Comparison of ENCODE assay signal across 25 mouse cellular contexts in the genomic region with DNA sequence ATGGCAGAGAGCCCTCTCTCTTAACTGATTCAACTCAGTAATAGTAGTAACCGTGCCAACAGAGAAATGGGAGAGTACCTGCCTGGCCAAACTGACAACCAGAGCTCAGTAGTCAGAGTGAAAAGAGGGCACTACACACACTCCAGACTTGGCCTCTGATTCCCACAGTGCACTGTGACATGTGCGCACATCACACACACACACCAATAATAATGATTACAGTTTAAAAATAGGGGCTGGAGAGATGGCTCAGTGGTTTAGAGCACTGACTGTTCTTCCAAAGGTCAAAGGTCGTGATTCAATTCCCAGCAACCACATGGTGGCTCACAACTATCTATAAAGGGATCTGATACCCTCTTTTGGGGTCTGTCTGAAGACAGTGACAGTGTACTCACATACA. TPM values are rescaled to one million over a fixed set of nuclear protein-coding genes. Genes with fewer than 3 reads are reported as not detected.
DNase-seq lines count a peak whose midpoint lies in the region; ATAC-seq and TF ChIP-seq lines count a peak whose summit lies in the region.
"Had no signal": no experiment of that assay in that cellular context is flagged by ENCODE, and none has a peak within 500 bp of the region (broad histone marks: within the 10 kb centered on the region; RNA-seq: fewer than 3 reads in every experiment).

No protein-coding gene starts in this region.

- ATAC-seq in heart, embryonic 13.5 days (ENCODE audit: extremely low read depth, insufficient number of reproducible peaks, low FRiP score, low TSS enrichment): no peak
- 0 out of 2 replicates have a peak, but pooled peaks have one; percentile 22 for ATAC-seq in liver, embryonic 13.5 days (ENCODE audit: low read depth)
- peak; percentile 58 for ATAC-seq in liver, postnatal 0 days
- ATAC-seq: forebrain, embryonic 13.5 days; intestine, embryonic 16.5 days had no signal

- no peaks in the 10 kb centered on the region for H3K27me3 ChIP-seq in heart, embryonic 13.5 days (replicated peaks)
- H3K27me3 ChIP-seq in liver, embryonic 13.5 days: no peaks in the 10 kb centered on the region
- no peaks in the 10 kb centered on the region for H3K27me3 ChIP-seq in liver, postnatal 0 days (ENCODE audit: insufficient read depth, low read length)
- H3K27me3 ChIP-seq: embryonic facial prominence, embryonic 15.5 days; forebrain, embryonic 13.5 days; hindbrain, embryonic 13.5 days; limb, embryonic 13.5 days; neural tube, embryonic 15.5 days had no signal

- TF ChIP-seq CTCF in liver, postnatal 0 days (IDR thresholded peaks at IDR 0.05; ENCODE audit: low read depth): no peak

- H3K4me2 ChIP-seq in heart, embryonic 13.5 days: no peak overlapping the region
- H3K4me2 ChIP-seq in liver, embryonic 13.5 days: no peak overlapping the region
- no peak overlapping the region for H3K4me2 ChIP-seq in liver, postnatal 0 days (ENCODE audit: low read depth, low read length)
- H3K4me2 ChIP-seq: embryonic facial prominence, embryonic 15.5 days; forebrain, embryonic 13.5 days; hindbrain, embryonic 13.5 days; limb, embryonic 13.5 days; lung, embryonic 14.5 days; neural tube, embryonic 15.5 days had no signal

- H3K4me3 ChIP-seq in heart, embryonic 13.5 days: no peak overlapping the region
- H3K4me3 ChIP-seq in liver, embryonic 13.5 days (replicated peaks): no peak overlapping the region
- H3K4me3 ChIP-seq in liver, postnatal 0 days (ENCODE audit: low read depth, low read length): no peak overlapping the region
- H3K4me3 ChIP-seq: embryonic facial prominence, embryonic 10.5 days; embryonic facial prominence, embryonic 15.5 days; forebrain, embryonic 13.5 days; hindbrain, embryonic 13.5 days; limb, embryonic 13.5 days; neural tube, embryonic 15.5 days had no signal

- peak overlapping the region; percentile 46 for H3K27ac ChIP-seq in heart, embryonic 13.5 days (replicated peaks)
- H3K27ac ChIP-seq in liver, embryonic 13.5 days: no peak overlapping the region
- H3K27ac ChIP-seq in liver, postnatal 0 days (ENCODE audit: low read depth): peak overlapping the region; percentile 67
- H3K27ac ChIP-seq: embryonic facial prominence, embryonic 10.5 days; embryonic facial prominence, embryonic 15.5 days; forebrain, embryonic 13.5 days; hindbrain, embryonic 13.5 days; limb, embryonic 13.5 days; neural tube, embryonic 15.5 days had no signal

- H3K36me3 ChIP-seq in heart, embryonic 13.5 days: peaks cover 3% of the 10 kb centered on the region
- peaks cover 2% of the 10 kb centered on the region for H3K36me3 ChIP-seq in liver, embryonic 13.5 days
- H3K36me3 ChIP-seq in liver, postnatal 0 days (replicated peaks; ENCODE audit: insufficient read depth, low read length): 0 out of 2 replicates have a peak, but pooled peaks cover under 1% of the 10 kb centered on the region
- H3K36me3 ChIP-seq: neural tube, embryonic 15.5 days had no signal

- no peak for TF ChIP-seq EP300 in liver, postnatal 0 days (IDR thresholded peaks at IDR 0.05; ENCODE audit: low read depth)

- no peaks in the 10 kb centered on the region for H3K9me3 ChIP-seq in heart, embryonic 13.5 days
- no peaks in the 10 kb centered on the region for H3K9me3 ChIP-seq in liver, embryonic 13.5 days (replicated peaks)
- no peaks in the 10 kb centered on the region for H3K9me3 ChIP-seq in liver, postnatal 0 days (ENCODE audit: low read length)
- H3K9me3 ChIP-seq: embryonic facial prominence, embryonic 10.5 days; embryonic facial prominence, embryonic 15.5 days; forebrain, embryonic 13.5 days; G1E; hindbrain, embryonic 13.5 days; limb, embryonic 13.5 days; neural tube, embryonic 15.5 days had no signal

- H3K9ac ChIP-seq in heart, embryonic 13.5 days: no peak overlapping the region
- no peak overlapping the region for H3K9ac ChIP-seq in liver, embryonic 13.5 days
- no peak overlapping the region for H3K9ac ChIP-seq in liver, postnatal 0 days (replicated peaks)
- H3K9ac ChIP-seq: embryonic facial prominence, embryonic 15.5 days; forebrain, embryonic 13.5 days; hindbrain, embryonic 13.5 days; limb, embryonic 13.5 days; lung, embryonic 14.5 days; neural tube, embryonic 15.5 days had no signal

- 67% methylated on average over 3 of the region's 3 CpGs for WGBS in heart, embryonic 13.5 days
- WGBS in liver, embryonic 13.5 days (ENCODE audit: insufficient replicate concordance): 80% methylated on average over 3 of the region's 3 CpGs
- 75% methylated on average over 3 of the region's 3 CpGs for WGBS in liver, postnatal 0 days (ENCODE audit: insufficient replicate concordance)

- peaks cover 66% of the 10 kb centered on the region for H3K4me1 ChIP-seq in heart, embryonic 13.5 days
- peaks cover 81% of the 10 kb centered on the region for H3K4me1 ChIP-seq in liver, embryonic 13.5 days (replicated peaks)
- H3K4me1 ChIP-seq in liver, postnatal 0 days (ENCODE audit: insufficient read depth): peaks cover 30% of the 10 kb centered on the region
- H3K4me1 ChIP-seq: embryonic facial prominence, embryonic 15.5 days had no signal

- peak; percentile 88 for DNase-seq in heart, adult 11 months
- DNase-seq in heart, adult 9 months (ENCODE audit: low spot score in 2 of 2): no peak
- DNase-seq in heart, postnatal 25 days (ENCODE audit: low spot score): no peak
- no peak for DNase-seq in liver, embryonic 13.5 days
- no peak for DNase-seq in liver
- DNase-seq in liver, postnatal 0 days: no peak
- no peak for DNase-seq in thymus, postnatal 14 days
- DNase-seq: cerebellum, adult 8-10 months; cerebellum, postnatal 25 days; gastrocnemius, postnatal 14 days; kidney, postnatal 4 days; lung, embryonic 14.5 days; lung, postnatal 14 days; midbrain, embryonic 14.5 days; retina, postnatal 1 day; right cerebral cortex, postnatal 14 days had no signal

- intact Hi-C loops in heart, postnatal 25 days (cut with DNase I): no loop called here

RNA-seq across cellular contexts. Expression of a gene that starts 27.4 kb away (rescaled TPM):
- polyA plus RNA-seq in heart, embryonic 13.5 days (2015; fragmentation: Nextera tagmentation; extraction: Ambion mirVana): 41.2 and 43.0 TPM in 2 replicates
- 1 to 10 TPM; 4.6 to 6.7 TPM for total RNA-seq in heart, postnatal 25 days (2021)
- polyA plus RNA-seq in liver, embryonic 13.5 days (2015; fragmentation: Nextera tagmentation; extraction: Ambion mirVana): 28.0 and 34.6 TPM in 2 replicates
- polyA plus RNA-seq in liver, postnatal 0 days (2015; fragmentation: Nextera tagmentation; extraction: Ambion mirVana): 15.3 and 18.9 TPM in 2 replicates

RNA-seq across cellular contexts. Expression of a gene that starts 38.5 kb away (rescaled TPM):
- 12.7 and 13.2 TPM in 2 replicates for polyA plus RNA-seq in heart, embryonic 13.5 days (2015; fragmentation: Nextera tagmentation; extraction: Ambion mirVana)
- 1 to 10 TPM; 2.5 to 2.6 TPM for total RNA-seq in heart, postnatal 25 days (2021)
- 8.9 and 9.2 TPM in 2 replicates for polyA plus RNA-seq in liver, embryonic 13.5 days (2015; fragmentation: Nextera tagmentation; extraction: Ambion mirVana)
- 4.9 and 5.4 TPM in 2 replicates for polyA plus RNA-seq in liver, postnatal 0 days (2015; fragmentation: Nextera tagmentation; extraction: Ambion mirVana)

RNA-seq across cellular contexts. Expression of a gene that starts 38.5 kb away (rescaled TPM):
- polyA plus RNA-seq in heart, embryonic 13.5 days (2015; fragmentation: Nextera tagmentation; extraction: Ambion mirVana): 14.3 and 14.7 TPM in 2 replicates
- 1 to 10 TPM; 5.5 to 7.2 TPM for total RNA-seq in heart, postnatal 25 days (2021)
- 50.3 and 54.3 TPM in 2 replicates for polyA plus RNA-seq in liver, embryonic 13.5 days (2015; fragmentation: Nextera tagmentation; extraction: Ambion mirVana)
- 38.2 and 40.3 TPM in 2 replicates for polyA plus RNA-seq in liver, postnatal 0 days (2015; fragmentation: Nextera tagmentation; extraction: Ambion mirVana)

RNA-seq across cellular contexts. Expression of a gene that starts 43.6 kb away (rescaled TPM):
- 16.5 and 17.7 TPM in 2 replicates for polyA plus RNA-seq in heart, embryonic 13.5 days (2015; fragmentation: Nextera tagmentation; extraction: Ambion mirVana)
- 10 to 100 TPM; 10.8 to 12.3 TPM for total RNA-seq in heart, postnatal 25 days (2021)
- 3.7 and 5.5 TPM in 2 replicates for polyA plus RNA-seq in liver, embryonic 13.5 days (2015; fragmentation: Nextera tagmentation; extraction: Ambion mirVana)
- polyA plus RNA-seq in liver, postnatal 0 days (2015; fragmentation: Nextera tagmentation; extraction: Ambion mirVana): 5.9 and 7.5 TPM in 2 replicates

RNA-seq across cellular contexts. Expression of a gene that starts 45.4 kb away (rescaled TPM):
- 833 and 868 TPM in 2 replicates for polyA plus RNA-seq in heart, embryonic 13.5 days (2015; fragmentation: Nextera tagmentation; extraction: Ambion mirVana)
- total RNA-seq in heart, postnatal 25 days (2021): 100 to 1,000 TPM; 776 to 853 TPM
- polyA plus RNA-seq in liver, embryonic 13.5 days (2015; fragmentation: Nextera tagmentation; extraction: Ambion mirVana): 1,033 and 1,075 TPM in 2 replicates
- 732 and 758 TPM in 2 replicates for polyA plus RNA-seq in liver, postnatal 0 days (2015; fragmentation: Nextera tagmentation; extraction: Ambion mirVana)
